In the genomic region with DNA sequence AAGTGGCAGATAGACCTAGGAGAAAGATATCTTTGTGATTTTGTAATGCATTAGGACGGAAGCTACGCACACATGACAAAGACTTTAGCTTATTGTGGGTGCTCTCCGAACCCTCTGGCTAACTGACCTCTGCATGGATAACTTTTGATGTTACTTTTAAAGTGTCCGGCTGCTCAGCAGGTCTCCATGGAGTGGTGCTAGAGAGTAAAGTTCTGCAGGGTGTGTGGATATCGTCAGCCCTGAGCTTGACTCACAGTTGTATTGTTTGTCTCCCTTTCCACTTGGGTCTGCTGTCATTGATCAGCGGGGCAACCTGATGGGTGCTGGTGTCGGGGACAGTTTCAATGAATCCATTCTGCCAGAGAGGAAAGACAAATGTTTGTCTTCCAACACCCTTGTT, we compare ENCODE assay signal across 21 mouse cellular contexts. TPM values are rescaled to one million over a fixed set of nuclear protein-coding genes. Genes with fewer than 3 reads are reported as not detected.
DNase-seq lines count a peak whose midpoint lies in the region; ATAC-seq and TF ChIP-seq lines count a peak whose summit lies in the region.
"Had no signal": no experiment of that assay in that cellular context is flagged by ENCODE, and none has a peak within 500 bp of the region (broad histone marks: within the 10 kb centered on the region; RNA-seq: fewer than 3 reads in every experiment).

No protein-coding gene starts in this region.

- no peak for DNase-seq in gastrocnemius, adult 2 months
- DNase-seq in gastrocnemius, adult 8-10 months (ENCODE audit: low spot score in 2 of 2): no peak
- DNase-seq in kidney, postnatal 10 days: peak; percentile 18
- DNase-seq in midbrain, postnatal 0 days (ENCODE audit: low spot score): no peak
- DNase-seq in midbrain, embryonic 11.5 days (ENCODE audit: low spot score, missing footprints): no peak
- no peak for DNase-seq in testis, postnatal 14 days (ENCODE audit: low spot score)
- DNase-seq: cerebellum, adult 11 months; cerebellum, postnatal 25 days; gastrocnemius, postnatal 25 days; heart, postnatal 14 days; layer of hippocampus, adult 9-11 months; liver; thymus, postnatal 36 days had no signal

- ATAC-seq in kidney, embryonic 16.5 days (ENCODE audit: low FRiP score, low TSS enrichment): no peak
- no peak for ATAC-seq in midbrain, postnatal 0 days (ENCODE audit: low FRiP score)
- ATAC-seq in midbrain, embryonic 11.5 days (ENCODE audit: low FRiP score): no peak
- ATAC-seq in megakaryocyte-erythroid progenitor cell, adult 5-6 weeks (replicated peaks; ENCODE audit: low FRiP score, low TSS enrichment, poor library complexity, severe bottlenecking): 0 out of 2 replicates have a peak, but pooled peaks have one; percentile 46

- no peaks in the 10 kb centered on the region for H3K9me3 ChIP-seq in kidney, embryonic 16.5 days (ENCODE audit: low read length)
- no peaks in the 10 kb centered on the region for H3K9me3 ChIP-seq in midbrain, postnatal 0 days (ENCODE audit: low read length)
- no peaks in the 10 kb centered on the region for H3K9me3 ChIP-seq in midbrain, embryonic 11.5 days (ENCODE audit: control insufficient read depth, low read length)
- H3K9me3 ChIP-seq: embryonic facial prominence, embryonic 13.5 days; heart, embryonic 10.5 days; hindbrain, embryonic 15.5 days; lung, embryonic 15.5 days; neural tube, embryonic 12.5 days had no signal

- H3K9ac ChIP-seq in kidney, embryonic 16.5 days (replicated peaks; ENCODE audit: low read length): no peak overlapping the region
- H3K9ac ChIP-seq in midbrain, postnatal 0 days (replicated peaks; ENCODE audit: low read length, poor library complexity, severe bottlenecking): no peak overlapping the region
- no peak overlapping the region for H3K9ac ChIP-seq in midbrain, embryonic 11.5 days (ENCODE audit: low read length)
- H3K9ac ChIP-seq: embryonic facial prominence, embryonic 13.5 days; hindbrain, embryonic 15.5 days; lung, embryonic 15.5 days; neural tube, embryonic 12.5 days had no signal

- peak; percentile 30; the same call in 1 of the 2 replicates for TF ChIP-seq CTCF in gastrocnemius, adult 2 months (IDR thresholded peaks at IDR 0.05)
- TF ChIP-seq CTCF in midbrain, postnatal 0 days (IDR thresholded peaks at IDR 0.05): peak; percentile 50

- no peak overlapping the region for H3K4me3 ChIP-seq in gastrocnemius, adult 2 months
- no peak overlapping the region for H3K4me3 ChIP-seq in kidney, embryonic 16.5 days (ENCODE audit: low read length)
- H3K4me3 ChIP-seq in midbrain, postnatal 0 days (ENCODE audit: low read depth, low read length): no peak overlapping the region
- no peak overlapping the region for H3K4me3 ChIP-seq in midbrain, embryonic 11.5 days (ENCODE audit: low read depth, low read length)
- H3K4me3 ChIP-seq: embryonic facial prominence, embryonic 13.5 days; heart, embryonic 10.5 days; hindbrain, embryonic 15.5 days; lung, embryonic 15.5 days; neural tube, embryonic 12.5 days had no signal

- H3K4me2 ChIP-seq in kidney, embryonic 16.5 days (replicated peaks; ENCODE audit: low read depth, low read length): no peak overlapping the region
- H3K4me2 ChIP-seq in midbrain, postnatal 0 days (ENCODE audit: low read depth, low read length, poor library complexity, severe bottlenecking): no peak overlapping the region
- H3K4me2 ChIP-seq in midbrain, embryonic 11.5 days: no peak overlapping the region
- H3K4me2 ChIP-seq: embryonic facial prominence, embryonic 13.5 days; hindbrain, embryonic 15.5 days; lung, embryonic 15.5 days; neural tube, embryonic 12.5 days had no signal

- no peaks in the 10 kb centered on the region for H3K36me3 ChIP-seq in kidney, embryonic 16.5 days (ENCODE audit: insufficient read depth, low read length)
- H3K36me3 ChIP-seq in midbrain, postnatal 0 days (ENCODE audit: insufficient read depth, low read length): no peaks in the 10 kb centered on the region
- H3K36me3 ChIP-seq in midbrain, embryonic 11.5 days (ENCODE audit: control insufficient read depth, insufficient read depth, low read length): no peaks in the 10 kb centered on the region
- H3K36me3 ChIP-seq: embryonic facial prominence, embryonic 13.5 days; heart, embryonic 10.5 days; hindbrain, embryonic 15.5 days; lung, embryonic 15.5 days; neural tube, embryonic 12.5 days had no signal

- no peaks in the 10 kb centered on the region for H3K4me1 ChIP-seq in kidney, embryonic 16.5 days (ENCODE audit: insufficient read depth, low read length)
- no peaks in the 10 kb centered on the region for H3K4me1 ChIP-seq in midbrain, postnatal 0 days (ENCODE audit: insufficient read depth, low read length)
- no peaks in the 10 kb centered on the region for H3K4me1 ChIP-seq in midbrain, embryonic 11.5 days (ENCODE audit: control insufficient read depth, insufficient read depth, low read length)
- H3K4me1 ChIP-seq: embryonic facial prominence, embryonic 13.5 days; heart, embryonic 10.5 days; hindbrain, embryonic 15.5 days; lung, embryonic 15.5 days; neural tube, embryonic 12.5 days had no signal

- H3K27me3 ChIP-seq in kidney, embryonic 16.5 days (ENCODE audit: insufficient read depth, low read length): no peaks in the 10 kb centered on the region
- H3K27me3 ChIP-seq in midbrain, postnatal 0 days (ENCODE audit: insufficient read depth, low read length): no peaks in the 10 kb centered on the region
- no peaks in the 10 kb centered on the region for H3K27me3 ChIP-seq in midbrain, embryonic 11.5 days (ENCODE audit: control insufficient read depth, insufficient read depth, low read length)
- H3K27me3 ChIP-seq: embryonic facial prominence, embryonic 13.5 days; hindbrain, embryonic 15.5 days; lung, embryonic 15.5 days; neural tube, embryonic 12.5 days had no signal

- intact Hi-C loops in gastrocnemius, adult 2 months (cut with DNase I): no loop called here

- 59% methylated on average over 7 of the region's 7 CpGs for WGBS in kidney, embryonic 16.5 days
- 64% methylated on average over 7 of the region's 7 CpGs for WGBS in midbrain, postnatal 0 days
- 66% methylated on average over 7 of the region's 7 CpGs for WGBS in midbrain, embryonic 11.5 days

- H3K27ac ChIP-seq in gastrocnemius, adult 2 months: no peak overlapping the region
- H3K27ac ChIP-seq in kidney, embryonic 16.5 days (ENCODE audit: low read length): no peak overlapping the region
- no peak overlapping the region for H3K27ac ChIP-seq in midbrain, postnatal 0 days (ENCODE audit: low read depth, low read length)
- H3K27ac ChIP-seq in midbrain, embryonic 11.5 days (ENCODE audit: low read depth, low read length): no peak overlapping the region
- H3K27ac ChIP-seq: embryonic facial prominence, embryonic 13.5 days; heart, embryonic 10.5 days; hindbrain, embryonic 15.5 days; lung, embryonic 15.5 days; neural tube, embryonic 12.5 days had no signal

RNA-seq across cellular contexts. Expression of gene Scel, which starts 33.7 kb away (rescaled TPM):
- total RNA-seq in gastrocnemius, adult 2 months (2021): under 1 TPM; 0.10 to 0.20 TPM
- total RNA-seq in gastrocnemius, adult 8-10 months (2022): under 1 TPM; 0.16 to 0.58 (median 0.19) TPM
- 2.2 and 2.7 TPM in 2 replicates for polyA plus RNA-seq in kidney, embryonic 16.5 days (2015; fragmentation: Nextera tagmentation; extraction: Ambion mirVana)
- total RNA-seq in midbrain, postnatal 0 days (2014; rRNA removed): 0.33 TPM in 1 of 2 replicates, not detected in the other
- polyA plus RNA-seq in midbrain, postnatal 0 days (2015; fragmentation: Nextera tagmentation; extraction: Ambion mirVana): 0.13 and 0.26 TPM in 2 replicates
- 0.11 and 0.33 TPM in 2 replicates for polyA plus RNA-seq in midbrain, embryonic 11.5 days (2014; fragmentation: Nextera tagmentation; extraction: Ambion mirVana)
- not detected in 2 replicates for total RNA-seq in megakaryocyte-erythroid progenitor cell, adult 5-6 weeks (2014; fragmentation: Nextera tagmentation)
- total RNA-seq in megakaryocyte-erythroid progenitor cell, adult 5-6 weeks (2017): not detected in 2 replicates
- total RNA-seq: MEL had no signal
